Mouse (Mus musculus): ENCODE measurements at regions not wholly inside any gene's neighbourhood (a gene's known extent, or its start where the extent isn't known, plus 50 kb on each side); places are given as distances from the start of the nearest gene placed in this dataset.

DNA sequence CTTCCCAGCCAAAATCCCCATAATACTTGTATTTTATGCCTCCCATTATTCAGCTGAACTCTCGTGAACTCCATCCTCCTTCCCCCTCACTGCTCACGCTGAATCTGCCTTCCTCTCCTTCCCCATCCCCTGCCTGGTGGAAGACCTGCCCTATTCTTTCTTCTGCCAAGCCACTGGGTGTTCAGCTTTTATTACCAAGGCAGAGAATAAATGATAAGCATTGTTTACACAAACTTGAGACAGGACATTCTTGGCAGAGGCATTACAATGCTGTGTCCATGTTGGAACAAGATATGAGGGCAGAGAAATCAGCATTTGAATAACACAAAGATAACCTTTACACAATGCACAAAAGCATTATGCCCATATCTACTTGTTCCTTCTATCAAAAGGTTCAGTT, 80.2 kb downstream of the Dhrs2 start:
- no peak for DNase-seq (ENCODE audit: low read depth, low spot score)

DNA sequence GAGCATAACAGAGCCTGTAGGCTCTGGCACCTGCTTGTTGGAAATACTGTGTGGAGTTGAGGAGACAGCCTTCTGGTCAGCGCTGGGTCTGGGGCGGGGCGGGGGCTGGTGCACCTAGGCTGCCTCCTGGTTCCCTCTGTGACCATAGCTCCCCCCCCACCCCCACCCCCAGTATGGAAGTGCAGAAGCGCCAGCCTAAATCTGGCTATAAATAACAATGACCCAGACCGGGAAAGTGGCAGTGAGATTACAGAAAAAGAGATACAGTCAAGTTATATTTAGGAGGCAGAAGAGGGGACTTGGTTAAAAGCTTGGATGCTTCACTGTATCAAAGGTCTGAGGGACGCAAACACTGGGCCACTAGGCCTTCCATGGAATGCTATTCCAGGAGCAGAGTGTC, 91.8 kb downstream of the Dhrs2 start:
- DNase-seq (ENCODE audit: low read depth, low spot score) = no peak

DNA sequence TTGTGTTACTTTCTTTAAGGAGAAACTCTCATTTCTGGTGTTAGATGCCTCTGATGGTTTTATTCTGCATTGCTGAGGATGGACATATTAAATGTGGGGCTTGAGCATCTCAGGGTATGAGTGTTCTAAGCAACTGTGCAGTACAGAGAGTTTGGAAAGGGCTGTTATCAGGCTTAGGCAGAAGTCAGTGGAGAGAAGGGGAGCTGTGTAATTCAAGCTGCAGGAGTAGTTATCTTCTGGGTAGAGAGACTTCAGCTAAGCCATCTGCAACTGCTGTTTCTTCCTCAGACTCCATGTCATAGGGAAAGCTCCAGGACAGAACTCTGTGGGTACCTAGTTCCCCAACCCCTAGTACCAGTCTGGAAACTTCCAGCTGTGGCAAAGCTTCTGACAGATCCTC, 102.1 kb downstream of the Dhrs2 start:
- no peak for DNase-seq (ENCODE audit: low read depth, low spot score)

DNA sequence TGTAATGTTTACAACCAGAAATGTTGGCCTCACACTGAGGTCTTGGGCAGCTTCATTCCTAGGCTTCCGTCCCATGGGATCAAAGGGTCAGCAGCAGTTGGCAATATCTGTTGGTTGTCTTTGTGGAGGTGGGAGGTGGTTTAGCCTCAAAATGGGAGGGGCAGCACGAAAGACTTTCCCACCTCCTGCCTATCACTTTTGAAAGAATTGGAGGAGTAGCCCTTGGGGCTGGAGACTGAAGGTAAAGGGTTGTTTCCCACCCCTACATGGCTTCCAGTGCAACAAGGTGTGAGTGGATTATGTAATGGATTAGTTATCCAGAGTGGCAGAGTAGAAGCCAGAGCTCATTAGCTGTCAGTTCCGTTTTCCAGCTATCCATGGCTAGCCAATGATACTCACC, 102.5 kb downstream of the Dhrs2 start:
- DNase-seq (ENCODE audit: low read depth, low spot score) = no peak

DNA sequence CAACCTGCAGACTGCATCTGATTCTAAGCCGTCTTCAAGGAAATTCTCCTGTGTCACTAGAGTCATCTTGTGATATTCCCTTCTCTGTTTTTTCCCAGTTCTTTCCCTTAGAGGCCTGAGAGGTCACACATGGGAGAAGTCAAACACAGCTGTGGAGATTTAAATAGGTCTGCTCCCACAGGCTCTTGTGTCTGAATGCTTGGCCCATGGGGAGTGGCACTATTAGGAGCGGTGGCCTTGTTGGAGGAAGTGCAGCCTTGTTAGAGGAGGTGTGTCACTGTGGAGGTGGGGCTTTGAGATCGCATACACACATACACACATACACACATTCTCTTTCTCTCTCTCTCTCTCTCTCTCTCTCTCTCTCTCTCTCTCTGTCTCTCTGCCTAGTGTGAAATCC, 112.0 kb downstream of the Dhrs2 start:
- peak; percentile 55 for DNase-seq (ENCODE audit: low read depth, low spot score)

DNA sequence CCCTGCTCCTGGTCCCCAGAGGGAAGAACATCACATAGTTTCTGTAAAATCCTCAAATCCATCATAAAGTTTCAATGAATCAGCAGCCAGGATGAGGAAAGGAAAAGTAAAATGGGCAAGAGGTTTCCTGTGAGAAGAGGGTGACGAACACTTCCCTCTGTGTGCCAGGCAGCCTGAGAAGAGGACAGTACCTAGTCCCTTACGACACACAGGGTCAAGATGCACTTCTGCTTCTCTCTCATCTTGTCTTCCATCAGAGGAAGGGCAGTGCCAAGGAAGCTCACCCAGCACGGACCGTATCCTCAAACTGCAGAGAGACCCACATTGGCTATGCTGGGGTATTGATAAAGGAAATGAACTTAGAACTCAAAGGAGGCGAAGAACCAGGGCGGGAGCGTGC, 112.5 kb downstream of the Dhrs2 start:
- DNase-seq (ENCODE audit: low read depth, low spot score) = no peak

DNA sequence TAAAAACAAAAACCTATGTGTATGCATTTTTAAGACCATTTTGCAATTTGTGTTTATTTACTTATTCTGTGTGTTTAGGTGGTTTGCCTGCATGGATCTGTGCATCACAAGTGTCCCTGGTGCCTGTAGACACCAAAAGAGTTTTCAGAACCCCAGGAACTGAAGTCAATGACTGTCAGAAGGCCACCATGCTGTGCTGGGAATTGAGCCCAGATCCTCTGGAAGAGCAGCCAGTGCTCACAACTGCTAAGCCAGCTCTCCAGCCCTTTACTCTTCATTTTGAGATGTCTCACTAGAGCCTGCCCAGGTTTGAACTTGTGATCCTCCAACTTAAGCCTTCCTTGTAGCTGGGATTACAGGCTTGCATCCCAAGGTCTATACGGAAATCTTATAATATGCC, 113.8 kb downstream of the Dhrs2 start:
- no peak for DNase-seq (ENCODE audit: low read depth, low spot score)

DNA sequence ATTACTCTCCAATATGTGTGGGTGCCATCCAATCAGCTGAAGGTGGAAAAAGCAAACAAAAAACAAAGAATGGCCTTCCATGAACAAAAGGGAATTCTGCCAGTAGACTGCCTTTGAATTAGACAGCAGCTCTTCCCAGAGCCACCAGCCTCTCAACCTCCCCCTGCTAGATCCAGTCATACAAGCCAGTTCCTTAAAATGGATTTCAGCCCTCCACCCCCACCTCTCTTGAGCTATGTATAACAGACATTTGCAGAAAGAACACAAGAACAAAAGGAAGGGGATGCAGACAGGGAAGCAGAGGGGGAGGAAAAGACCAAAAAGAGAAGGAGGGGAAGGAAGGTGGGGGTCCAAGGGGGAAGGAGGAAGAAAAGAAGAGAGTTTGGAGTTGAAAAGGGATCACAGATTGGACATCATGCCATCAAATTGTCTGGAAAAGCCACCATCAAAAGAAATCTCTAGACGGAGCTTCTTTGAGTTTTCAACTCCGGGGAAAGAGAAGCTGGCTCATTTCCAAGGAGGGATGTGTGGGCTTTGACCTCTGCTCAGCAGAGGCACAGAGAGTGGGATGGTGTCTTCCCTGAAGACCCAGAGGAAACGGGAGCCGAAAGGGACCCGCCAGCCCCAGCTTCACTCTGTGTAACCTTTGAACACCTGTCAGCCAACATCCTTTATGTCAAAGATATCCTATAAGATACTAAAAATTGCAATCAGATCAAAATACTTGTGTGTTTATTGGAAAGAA, 114.8 kb downstream of the Dhrs2 start:
- DNase-seq (ENCODE audit: low read depth, low spot score) = no peak

DNA sequence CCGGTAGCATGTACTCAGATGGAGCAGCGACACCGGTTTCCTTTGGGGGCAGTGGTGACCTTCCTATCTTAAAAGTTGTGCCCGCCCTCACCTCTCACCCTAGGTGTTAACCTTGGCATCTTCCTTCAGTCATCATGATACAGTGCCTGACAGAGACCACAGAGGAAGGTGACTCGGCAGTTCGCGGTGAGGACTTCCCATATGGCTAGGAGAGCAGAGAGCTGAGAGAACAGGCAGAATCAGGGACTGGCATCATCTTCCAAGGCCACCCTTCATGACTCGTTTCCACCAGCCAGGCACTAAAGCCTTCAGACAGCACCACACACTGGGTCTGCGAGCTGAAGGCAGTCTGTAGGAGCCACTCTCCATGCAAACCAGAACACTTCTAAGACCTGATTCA, 116.2 kb downstream of the Dhrs2 start:
- DNase-seq (ENCODE audit: low read depth, low spot score) = no peak

DNA sequence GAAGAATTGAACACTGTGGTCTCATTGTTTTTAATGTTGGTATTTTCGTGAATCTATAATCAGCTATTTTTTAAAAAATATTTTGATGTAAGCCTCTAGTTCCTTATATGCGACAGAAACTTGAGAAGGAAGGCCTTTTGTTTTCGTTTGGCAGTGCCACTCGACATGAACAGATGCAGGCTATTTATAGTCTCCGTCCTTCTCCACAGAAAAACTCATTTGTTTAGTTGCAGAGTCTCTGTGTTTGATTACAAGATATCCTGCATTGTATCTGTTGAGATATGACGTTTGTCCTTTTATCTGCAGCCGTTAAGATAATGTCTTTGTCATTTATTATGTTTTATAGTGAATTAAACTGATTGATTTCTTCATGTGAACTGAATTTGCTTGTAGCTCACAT, 116.7 kb downstream of the Dhrs2 start:
- no peak for DNase-seq (ENCODE audit: low read depth, low spot score)

DNA sequence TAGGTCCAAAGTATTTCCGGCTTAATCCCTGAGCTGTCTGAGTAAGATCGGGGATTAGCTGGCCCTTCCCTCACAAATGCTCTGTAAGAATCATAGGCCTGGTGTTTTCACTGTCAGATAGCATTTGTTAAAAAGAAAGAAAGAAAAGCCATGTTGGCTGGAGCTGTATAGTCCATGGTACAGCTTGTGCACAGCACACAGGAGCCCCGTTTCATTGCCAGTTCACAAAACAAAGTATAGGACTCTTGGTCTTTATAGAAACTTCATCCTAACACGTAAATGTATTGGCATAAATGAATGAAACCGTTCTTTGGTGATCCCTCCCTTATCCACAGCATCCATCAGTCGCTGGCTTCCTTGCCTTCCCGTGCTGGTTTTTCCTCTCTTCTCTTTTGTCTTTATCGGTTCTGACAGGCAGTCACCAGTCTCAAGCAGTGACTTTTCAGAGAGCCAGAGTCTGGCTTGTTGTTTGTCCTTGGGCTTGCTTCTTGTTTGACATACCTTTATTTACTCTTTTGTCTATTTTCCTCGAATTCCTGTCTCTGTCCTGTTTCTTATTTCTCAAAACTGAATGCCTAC, 117.3 kb downstream of the Dhrs2 start:
- DNase-seq (ENCODE audit: low read depth, low spot score) = no peak

DNA sequence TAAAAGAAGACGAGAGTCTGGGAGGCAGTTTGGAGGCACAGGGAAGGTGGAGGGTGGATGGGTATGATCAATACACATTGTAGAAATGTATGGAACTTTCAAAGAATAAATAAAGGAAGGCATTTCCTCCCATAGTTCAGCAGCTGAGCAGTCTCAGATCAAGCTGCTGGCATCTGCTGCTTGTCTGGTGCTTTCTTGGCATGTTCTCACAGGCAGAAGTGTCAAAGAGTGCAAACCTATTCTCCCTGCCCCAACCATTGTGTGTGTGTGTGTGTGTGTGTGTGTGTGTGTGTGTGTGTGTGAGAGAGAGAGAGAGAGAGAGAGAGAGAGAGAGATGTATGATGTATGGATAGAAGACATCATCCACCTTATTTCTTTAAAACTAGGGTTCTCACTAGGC, 121.5 kb downstream of the Dhrs2 start:
- DNase-seq (ENCODE audit: low read depth, low spot score) = no peak

DNA sequence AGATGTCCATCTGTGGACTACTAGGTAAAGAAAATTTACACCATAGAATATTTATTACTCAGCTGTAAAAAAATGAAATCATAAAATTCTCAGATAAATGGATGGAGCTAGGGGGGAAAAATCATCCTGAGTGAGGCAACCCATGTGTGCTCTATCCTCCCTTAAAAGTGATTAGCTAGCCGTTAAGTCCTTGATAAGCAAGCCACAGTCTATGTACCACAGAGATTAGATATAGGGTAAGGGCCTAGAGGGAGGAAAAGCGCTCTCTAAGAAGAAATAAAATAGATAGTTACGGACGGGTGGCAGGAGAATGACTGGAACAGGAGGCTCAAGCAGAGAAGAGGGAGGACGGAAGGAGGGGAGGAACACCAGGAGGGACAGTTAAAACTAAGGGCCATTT, 122.1 kb downstream of the Dhrs2 start:
- no peak for DNase-seq (ENCODE audit: low read depth, low spot score)

DNA sequence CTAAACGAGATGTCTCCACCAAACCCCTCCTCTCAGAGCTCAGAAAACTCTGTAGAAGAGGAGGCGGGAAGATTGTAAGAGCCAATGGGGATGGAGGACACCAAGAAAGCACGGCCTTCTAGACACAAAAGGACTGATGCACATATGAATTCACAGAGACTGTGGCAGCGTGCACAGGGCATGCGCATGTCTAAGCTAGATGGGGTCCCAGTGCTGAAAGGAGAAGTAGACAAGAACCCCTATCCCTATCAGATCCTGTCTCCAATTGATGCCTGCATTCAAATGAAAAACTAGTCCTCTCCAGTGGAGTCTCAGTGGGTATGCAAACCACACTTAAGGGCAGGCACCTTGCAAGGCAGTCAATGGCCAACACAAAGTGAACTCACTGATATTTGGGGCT, 123.3 kb downstream of the Dhrs2 start:
- peak; percentile 23 for DNase-seq (ENCODE audit: low read depth, low spot score)

DNA sequence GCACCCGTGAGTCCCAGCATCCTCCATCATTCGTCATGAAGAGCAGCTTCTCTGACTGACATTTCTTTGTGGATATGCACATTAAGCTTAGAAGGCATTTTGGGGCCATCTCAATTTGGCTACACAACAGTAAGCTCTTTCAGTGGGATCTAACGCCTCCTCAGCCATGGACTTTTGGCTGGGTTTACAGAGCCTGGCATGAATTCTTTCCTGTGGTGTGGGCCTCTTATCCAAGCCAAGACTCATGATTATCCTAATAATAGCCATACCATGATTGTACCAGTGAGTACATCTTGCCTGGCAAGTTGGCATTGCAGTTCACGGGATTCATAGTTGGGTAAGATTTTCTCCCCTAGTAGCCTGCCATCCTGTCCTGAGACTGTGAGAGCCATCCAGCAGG, 126.3 kb downstream of the Dhrs2 start:
- DNase-seq (ENCODE audit: low read depth, low spot score) = no peak

DNA sequence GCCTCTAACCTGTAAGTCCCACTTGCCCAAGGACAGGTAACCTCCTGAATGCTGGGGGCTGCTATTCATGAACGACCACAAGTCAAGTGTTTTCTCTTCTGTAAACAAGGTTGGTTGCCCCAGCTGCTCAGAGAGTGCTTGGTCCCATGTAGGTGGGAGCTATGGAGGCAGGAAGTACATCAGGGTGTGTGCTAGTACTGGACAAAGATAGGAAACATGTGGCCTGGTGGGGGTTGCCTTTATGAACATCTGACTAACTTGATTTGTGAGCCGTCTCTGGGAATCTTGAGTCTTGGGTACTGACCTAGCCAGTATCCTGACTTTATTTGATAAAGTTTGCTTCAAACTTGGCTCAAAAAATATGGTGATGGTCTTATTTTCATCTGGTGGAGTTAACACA, 121.3 kb upstream of the Dhrs4 start:
- DNase-seq (ENCODE audit: low read depth, low spot score) = no peak

DNA sequence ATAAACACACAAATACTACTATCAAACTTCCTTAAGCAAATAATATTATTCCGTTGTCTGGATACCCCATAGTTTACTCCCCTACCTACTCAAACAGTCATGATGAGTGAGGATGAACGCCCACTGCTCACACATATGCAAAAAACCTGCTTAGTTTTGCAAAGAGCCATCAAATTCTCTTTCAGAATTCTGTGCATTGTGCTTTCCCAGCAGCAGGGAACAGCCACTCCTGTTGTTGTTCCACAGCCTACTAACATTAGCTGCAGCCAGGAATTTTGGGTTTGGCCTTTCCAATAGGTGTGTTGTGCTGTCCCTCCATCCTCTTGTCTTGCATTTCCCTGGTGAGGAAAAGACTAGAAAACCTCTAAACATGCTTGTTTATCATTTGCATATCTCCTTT, 120.1 kb upstream of the Dhrs4 start:
- DNase-seq (ENCODE audit: low read depth, low spot score) = peak; percentile 97

DNA sequence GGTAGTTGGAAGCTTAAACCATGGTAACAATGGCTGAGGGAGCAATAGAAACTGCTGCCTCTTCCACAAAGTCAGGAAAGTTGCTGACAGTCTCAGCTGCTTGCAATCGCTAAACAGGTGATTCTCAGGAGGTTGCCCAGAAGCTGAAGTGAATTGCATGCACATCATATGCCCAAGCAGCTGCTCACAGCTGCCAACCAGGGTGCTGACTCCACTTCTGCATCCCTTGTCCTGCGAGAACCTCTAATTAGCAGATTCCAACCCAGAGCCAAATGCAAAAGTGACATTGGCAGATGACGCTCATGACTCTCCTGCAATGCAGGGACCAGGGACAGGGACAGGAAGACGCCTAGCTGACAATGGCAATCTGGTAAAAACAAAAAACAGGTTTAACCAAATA, 116.2 kb upstream of the Dhrs4 start:
- no peak for DNase-seq (ENCODE audit: low read depth, low spot score)

DNA sequence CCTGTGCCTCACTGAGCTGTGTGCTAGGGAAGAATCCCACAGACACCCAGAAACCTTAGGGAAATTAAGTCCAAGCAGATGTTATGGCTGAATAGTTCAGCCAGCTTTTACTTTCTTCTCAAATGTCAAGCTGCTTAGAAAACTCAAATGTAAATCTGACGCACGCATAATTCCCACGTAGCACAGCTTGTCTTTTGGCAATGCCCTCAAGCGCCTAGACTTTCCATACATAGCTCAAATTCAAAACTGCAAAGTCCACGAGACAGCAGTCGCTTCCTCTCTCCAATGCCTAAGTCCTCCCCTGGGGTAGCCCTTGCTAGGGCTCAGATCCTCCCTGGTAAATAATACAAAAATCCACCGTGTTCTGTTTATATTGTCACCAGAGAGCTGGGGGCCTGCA, 115.8 kb upstream of the Dhrs4 start:
- DNase-seq (ENCODE audit: low read depth, low spot score) = no peak

DNA sequence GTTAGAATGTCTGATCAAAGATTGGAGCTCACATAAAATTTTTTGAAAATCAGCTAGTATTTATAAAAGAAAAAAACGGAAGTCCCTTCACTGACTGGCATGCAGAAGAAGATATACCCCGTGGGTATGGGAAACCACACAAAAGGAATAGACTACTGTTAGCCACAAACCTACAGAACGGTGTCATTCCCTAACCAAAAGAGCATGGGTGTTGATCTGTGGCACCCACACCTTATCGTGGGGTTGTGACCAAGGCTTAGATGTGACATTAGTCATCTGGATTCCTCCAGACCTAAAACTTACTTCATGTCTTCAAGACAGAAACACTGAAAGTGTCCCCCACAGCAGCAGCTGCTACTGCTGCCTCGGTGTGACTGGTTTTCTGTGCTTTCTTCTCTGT, 108.2 kb upstream of the Dhrs4 start:
- DNase-seq (ENCODE audit: low read depth, low spot score) = no peak

DNA sequence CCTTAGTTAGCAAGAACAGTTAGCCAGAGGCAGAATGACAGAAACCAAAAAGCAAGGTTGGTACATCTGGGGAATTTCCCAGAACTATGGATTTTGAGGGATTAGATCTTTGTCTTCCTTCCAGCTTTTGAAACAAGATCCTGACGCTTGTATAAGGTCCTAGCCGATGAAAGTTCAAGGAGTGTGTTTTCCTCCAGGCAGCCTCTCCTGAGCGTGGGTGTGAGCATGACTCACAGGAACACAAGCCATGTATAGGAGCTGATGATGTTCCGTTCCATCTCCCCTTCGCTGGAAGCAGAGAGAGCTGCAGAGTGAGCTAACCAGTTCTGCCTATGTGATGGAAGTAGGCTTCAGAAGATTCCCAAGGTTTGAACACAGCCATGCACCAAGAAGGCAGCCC, 105.6 kb upstream of the Dhrs4 start:
- DNase-seq (ENCODE audit: low read depth, low spot score) = no peak

DNA sequence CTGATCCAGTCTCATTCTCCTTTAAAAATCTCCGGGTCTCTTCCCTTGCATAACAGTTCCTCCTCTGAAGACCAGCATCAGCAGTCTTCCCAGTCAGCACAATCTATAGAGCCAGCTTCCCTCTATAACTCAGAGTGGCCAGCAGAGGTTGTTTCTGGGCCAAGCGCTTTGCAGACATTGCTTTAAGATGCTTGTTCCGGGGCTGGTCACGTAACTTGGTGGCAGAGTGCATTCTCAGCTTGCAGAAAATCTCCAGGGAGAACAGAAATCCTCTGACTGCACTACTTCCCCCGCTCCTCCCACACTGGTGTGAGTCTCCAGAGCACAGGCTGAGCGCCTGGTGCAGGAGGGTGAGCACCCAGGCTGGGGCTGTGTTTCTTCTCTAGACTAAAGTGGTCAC, 91.8 kb upstream of the Dhrs4 start:
- DNase-seq (ENCODE audit: low read depth, low spot score) = no peak

DNA sequence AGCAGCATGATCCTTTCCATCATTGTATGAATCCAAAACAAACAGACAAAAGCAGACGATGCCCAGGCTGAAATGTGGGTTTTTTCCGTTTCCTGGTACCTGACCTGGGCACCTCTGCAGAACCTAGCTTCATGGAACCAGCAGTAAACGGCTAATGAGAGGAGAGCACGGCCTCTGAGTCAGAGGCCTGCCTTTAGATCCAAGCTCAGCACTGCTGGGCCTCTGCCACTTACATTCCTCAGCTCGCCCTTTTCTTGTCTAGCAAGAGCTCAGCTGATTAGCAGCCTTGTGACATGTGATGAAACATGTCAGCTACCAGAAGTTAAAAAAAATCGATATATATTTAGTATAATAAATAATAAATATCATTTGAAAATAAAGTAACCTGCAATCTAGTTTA, 91.2 kb upstream of the Dhrs4 start:
- no peak for DNase-seq (ENCODE audit: low read depth, low spot score)

DNA sequence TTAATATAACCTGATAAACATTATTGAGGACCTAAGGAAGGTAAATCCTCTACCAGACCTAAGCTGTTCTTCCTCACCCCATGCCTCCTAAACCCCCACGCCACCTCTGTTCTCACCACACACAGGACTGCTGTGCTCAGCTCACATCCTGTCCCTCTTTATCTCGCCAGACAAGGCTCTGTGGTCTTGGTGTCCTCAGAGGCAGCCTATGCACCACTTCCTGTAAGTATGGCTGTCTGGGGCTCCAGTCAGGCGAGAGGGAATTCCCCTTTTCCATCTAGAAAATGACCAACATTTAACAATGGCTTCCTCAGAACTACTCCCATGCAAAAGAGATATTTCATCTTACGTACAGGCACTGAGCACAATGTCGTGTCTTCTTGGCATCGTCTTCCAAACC, 86.2 kb upstream of the Dhrs4 start:
- DNase-seq (ENCODE audit: low read depth, low spot score) = no peak

All from R1 (cell line).